Mouse (Mus musculus): ENCODE data around the gene Olfr1320. TPM values are rescaled to one million over a fixed set of nuclear protein-coding genes. Genes with fewer than 3 reads are reported as not detected.

The Olfr1320 gene
- total RNA-seq (2021): not detected

DNA sequence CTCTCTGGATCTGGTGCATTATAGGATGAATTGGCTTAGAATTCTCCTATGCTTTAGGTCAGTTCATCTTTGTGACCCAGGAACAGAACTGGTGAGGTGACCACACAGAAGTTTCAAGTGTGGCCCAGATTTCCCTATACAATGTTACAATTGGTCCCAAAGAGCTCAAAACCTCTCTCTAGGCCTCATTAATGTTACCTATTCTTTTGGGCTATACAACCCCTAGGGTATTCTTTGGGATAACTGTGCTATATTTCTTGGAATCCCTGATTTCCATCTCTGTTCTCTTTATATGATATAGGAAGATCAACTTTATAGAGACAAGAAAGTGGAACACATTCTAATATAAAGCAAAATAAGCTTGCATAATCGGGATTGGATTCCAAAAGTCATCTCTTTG, at the start of gene Olfr1320:
Gene Olfr1320 (plus strand): TSS at position 301 of the 400 bp plus-strand sequence.
- DNase-seq (ENCODE audit: extremely low spot score in 1 of 2, low spot score in 1 of 2): no peak

DNA sequence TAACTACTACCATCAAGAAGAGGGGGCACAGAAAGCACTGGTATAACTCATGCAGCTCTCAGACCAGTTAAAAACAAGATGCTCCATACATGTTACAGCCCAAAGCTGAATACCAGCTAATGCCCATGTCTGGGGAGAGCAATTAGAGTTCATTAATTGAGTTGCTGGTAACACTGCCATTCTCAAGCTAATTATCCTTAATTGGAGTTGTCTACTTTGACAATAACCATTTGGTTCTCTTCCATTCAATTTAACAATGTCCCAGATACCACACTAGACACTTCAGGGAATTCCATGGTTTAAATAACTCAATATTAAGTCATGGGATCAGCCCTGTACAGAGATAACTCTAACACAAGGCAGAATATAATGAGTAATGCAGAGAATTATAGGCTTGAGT, 44.6 kb upstream of the Olfr1320 start:
- DNase-seq (ENCODE audit: extremely low spot score in 1 of 2, low spot score in 1 of 2): no peak

DNA sequence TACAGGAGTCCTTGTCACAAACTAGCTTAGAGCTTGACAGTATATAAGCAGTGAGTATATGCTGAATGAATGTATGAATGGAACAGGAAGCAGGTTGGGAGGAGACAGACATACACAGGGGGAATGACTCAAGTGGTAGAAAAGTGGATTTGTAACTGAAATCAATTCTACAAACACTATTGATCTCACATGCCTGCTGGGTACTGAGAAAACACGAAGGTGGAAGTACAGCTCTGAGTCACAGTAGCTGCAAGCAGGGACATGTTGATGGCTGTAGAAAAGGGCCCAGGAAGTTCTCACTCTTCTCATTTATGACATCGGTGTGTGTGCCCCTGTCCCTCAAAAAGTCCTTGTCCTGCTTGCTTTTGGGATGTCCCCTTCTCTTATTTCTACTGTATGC, 40.9 kb upstream of the Olfr1320 start:
- DNase-seq (ENCODE audit: extremely low spot score in 1 of 2, low spot score in 1 of 2): no peak

DNA sequence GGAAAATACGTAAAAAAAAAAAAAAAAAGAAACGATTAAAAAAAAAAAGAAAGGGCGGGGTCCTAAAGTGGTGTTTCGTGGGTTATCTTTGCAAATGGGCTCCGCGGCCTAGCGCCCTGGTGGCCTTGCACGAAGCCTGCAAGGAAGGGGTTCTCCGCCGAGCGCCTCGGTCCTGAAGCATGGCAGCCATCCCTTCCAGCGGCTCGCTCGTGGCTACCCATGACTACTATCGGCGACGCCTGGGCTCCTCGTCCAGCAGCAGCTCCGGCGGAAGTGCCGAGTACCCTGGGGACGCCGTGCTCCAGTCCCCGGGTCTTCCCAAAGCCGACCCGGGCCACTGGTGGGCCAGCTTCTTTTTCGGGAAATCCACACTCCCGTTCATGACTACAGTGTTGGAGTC, 11.4 kb upstream of the Olfr1320 start:
- peak in 1 of 2 experiments; percentile 3 for DNase-seq (ENCODE audit: extremely low spot score in 1 of 2, low spot score in 1 of 2)

Other genes starting within 250 kb of the Olfr1320 start
- 1 to 10 TPM in 1 of 2 experiments, under 1 TPM in 1; 0.99 to 1.7 TPM for gene Arhgap36, start 208.4 kb upstream of the Olfr1320 start, total RNA-seq (2021)
- gene Olfr1321, start 62.7 kb downstream of the Olfr1320 start, total RNA-seq (2021): not detected
- 10 to 100 TPM in 1 of 2 experiments, 1 to 10 TPM in 1; 8.0 to 10.5 TPM for gene Igsf1, start 125.4 kb downstream of the Olfr1320 start, total RNA-seq (2021)
- gene Olfr1322, start 219.2 kb downstream of the Olfr1320 start, total RNA-seq (2021): not detected

All from layer of hippocampus, postnatal 25 days (tissue).